Mouse (Mus musculus) G1E (cell line): ENCODE measurements around the gene Sec22b.

Source experiments
- CTCF ChIP-seq: IDR thresholded peaks from 2 replicates; pipeline ENCODE4 v1.5.1; 2012; ENCODE audit warnings: low read depth, low read length, inconsistent platforms, mixed read lengths
- GATA1 ChIP-seq: IDR thresholded peaks from 2 replicates; pipeline ENCODE4 v1.6.1; 2012; ENCODE audit warnings: borderline replicate concordance, low read length, inconsistent platforms, mixed read lengths
- GATA2 ChIP-seq: IDR thresholded peaks from 2 replicates; pipeline ENCODE4 v1.6.1; 2012; ENCODE audit warnings: low read depth, low read length, inconsistent platforms, borderline replicate concordance
- POLR2AphosphoS5 ChIP-seq: IDR thresholded peaks from 2 replicates; pipeline ENCODE4 v1.6.1; 2012; ENCODE audit warnings: low read depth, low read length, inconsistent platforms; ENCODE audit not compliant: insufficient replicate concordance
- TAL1 ChIP-seq: conservative IDR thresholded peaks from 2 replicates; pipeline ENCODE4 v1.6.1; 2012; ENCODE audit warnings: low read depth, low read length, inconsistent platforms, mixed read lengths

- TF ChIP-seq CTCF = no peak
- TF ChIP-seq GATA1 = no peak
- no peak for TF ChIP-seq POLR2AphosphoS5
- no peak for TF ChIP-seq TAL1
- TF ChIP-seq GATA2 = no peak
Observed at GRCm38 (mm10) chr3:97925246-97925645, 24.3 kb downstream of the Sec22b start.
